Mouse (Mus musculus) neural tube, embryonic 12.5 days (tissue): Measurements from ENCODE around the gene Stat4. TPM values are rescaled to one million over a fixed set of nuclear protein-coding genes. Genes with fewer than 3 reads are reported as not detected.
A peak's percentile ranks its signal among the peaks of the same experiment; 100 is the strongest.

Source experiments
- ATAC-seq: fragments of 200-750 bp; cut with Nextera tagmentation; 2 replicates; pipeline ENCODE4 v1.8.0; 2017; ENCODE audit warnings: low read depth, mild to moderate bottlenecking, moderate TSS enrichment, moderate library complexity; ENCODE audit not compliant: low FRiP score
- H3K27ac ChIP-seq: fragments of 300-500 bp; sonication (generic); 2 replicates; pipeline ENCODE4 v1.5.1; 2016
- H3K27me3 ChIP-seq: fragments of 300-500 bp; sonication (generic); replicated peaks from 2 replicates; pipeline ENCODE4 v1.6.1; 2016; ENCODE audit warnings: mild to moderate bottlenecking
- H3K36me3 ChIP-seq: fragments of 300-500 bp; sonication (generic); 2 replicates; pipeline ENCODE4 v1.6.1; 2016; ENCODE audit warnings: mild to moderate bottlenecking
- H3K4me1 ChIP-seq: fragments of 300-500 bp; sonication (generic); 2 replicates; pipeline ENCODE4 v1.6.1; 2016
- H3K4me2 ChIP-seq: fragments of 300-500 bp; sonication (generic); replicated peaks from 2 replicates; pipeline ENCODE4 v1.6.1; 2016; ENCODE audit warnings: mild to moderate bottlenecking
- H3K4me3 ChIP-seq: fragments of 300-500 bp; sonication (generic); 2 replicates; pipeline ENCODE4 v1.5.1; 2016
- H3K9ac ChIP-seq: fragments of 300-500 bp; sonication (generic); 2 replicates; pipeline ENCODE4 v1.6.1; 2016; ENCODE audit warnings: mild to moderate bottlenecking
- H3K9me3 ChIP-seq: fragments of 300-500 bp; sonication (generic); 2 replicates; pipeline ENCODE4 v1.6.1; 2016; ENCODE audit warnings: mild to moderate bottlenecking
- WGBS: fragments of 180-500 bp; shearing (Covaris S2); methylation state at CpG from one replicate; pipeline ENCODE4 v1.1.7; 2016; 5-methylcytosine and 5-hydroxymethylcytosine counted together
- polyA plus RNA-seq: library from polyadenylated mRNA; unstranded; fragments of >200 nt; fragmentation: Nextera tagmentation; extraction: Ambion mirVana; gene quantifications from 2 replicates; pipeline ENCODE4 v1.2.1, GENCODE M21; 2016

Gene Stat4
- polyA plus RNA-seq, 1 experiment from 2014 or later, result 0.66 TPM

DNA sequence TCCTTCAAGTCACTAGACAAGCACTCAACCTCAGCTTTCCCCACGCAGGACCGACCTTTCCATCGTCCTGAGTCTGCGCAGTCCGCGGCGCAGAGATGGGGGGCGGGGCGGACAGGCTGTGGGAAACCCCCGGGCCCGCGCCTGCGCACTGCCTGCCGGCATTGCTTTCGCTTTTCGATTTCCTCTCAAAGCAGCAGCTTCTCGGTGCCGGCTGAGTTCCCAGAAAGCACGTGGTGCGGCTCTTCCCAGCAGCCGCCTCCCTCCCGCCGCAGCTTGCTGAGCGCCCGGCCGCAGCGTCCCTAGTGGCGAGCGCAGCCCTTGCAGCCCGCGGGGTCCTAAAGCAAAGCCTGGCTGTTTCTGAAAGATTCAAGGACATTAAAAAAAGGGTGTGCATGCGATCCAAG, 126.7 kb downstream of the Stat4 start:
- Histone ChIP-seq H3K27me3 (no peaks in the 10 kb centered on the region), H3K9me3 (no peaks in the 10 kb centered on the region), H3K4me2 (peak overlapping the region; percentile 56), H3K36me3 (no peaks in the 10 kb centered on the region), H3K4me3 (peak overlapping the region; percentile 26; the same call in 1 of the 2 replicates), H3K27ac (no peak overlapping the region), H3K4me1 (no peaks in the 10 kb centered on the region), H3K9ac (no peak overlapping the region)
- under 1% methylated on average over 32 of the region's 32 CpGs for WGBS
- peak; percentile 96 for ATAC-seq

DNA sequence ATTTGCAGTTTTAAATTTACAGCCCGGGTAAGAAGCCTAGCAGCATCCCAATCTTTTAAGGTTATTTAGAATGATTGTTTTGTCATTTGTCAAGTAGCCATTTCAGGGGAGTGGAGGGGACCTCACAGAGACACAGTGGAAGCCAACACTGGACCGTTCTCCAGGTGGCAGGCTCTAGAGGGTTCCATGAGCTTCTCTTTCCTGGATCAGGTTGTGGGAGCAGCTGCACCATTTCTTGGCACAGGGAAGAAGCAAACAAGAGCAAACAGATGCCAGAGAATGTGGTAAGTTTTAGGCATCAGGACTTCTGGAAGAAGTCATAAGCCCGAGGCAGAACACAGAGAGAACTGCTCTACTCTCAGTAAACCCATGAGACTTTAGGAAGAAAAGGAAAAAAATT, 129.5 kb downstream of the Stat4 start:
- 83% methylated on average over 3 of the region's 3 CpGs for WGBS

DNA sequence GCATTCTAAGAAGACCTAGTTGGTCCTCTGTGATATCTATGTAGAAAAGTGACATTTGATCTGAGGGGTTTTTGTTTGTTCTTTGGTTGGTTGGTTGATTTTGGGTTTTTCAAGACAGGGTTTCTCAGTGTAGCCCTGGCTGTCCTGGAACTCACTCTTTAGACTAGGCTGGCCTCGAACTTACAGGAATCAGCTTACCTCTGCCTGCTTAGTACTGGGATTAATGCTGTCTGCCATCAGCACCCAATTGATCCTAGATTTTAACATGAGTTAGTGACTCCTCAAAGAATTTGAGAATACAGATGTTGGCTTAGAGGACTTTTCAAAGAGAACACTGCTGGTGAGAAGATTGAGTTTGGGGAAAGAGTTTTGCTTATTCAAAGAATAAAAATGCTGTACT, 130.8 kb downstream of the Stat4 start:
- Histone ChIP-seq H3K4me3 (no peak overlapping the region), H3K9ac (no peak overlapping the region), H3K27me3 (no peaks in the 10 kb centered on the region), H3K9me3 (no peaks in the 10 kb centered on the region), H3K36me3 (no peaks in the 10 kb centered on the region), H3K4me1 (0 out of 2 replicates have a peak, but pooled peaks cover 6% of the 10 kb centered on the region), H3K27ac (no peak overlapping the region), H3K4me2 (no peak overlapping the region)
- 90% methylated on average over 1 of the region's 1 CpGs for WGBS
- ATAC-seq, result no peak

More for the DNA sequence above, 129.5 kb downstream of the Stat4 start:
- Histone ChIP-seq H3K4me2 (no peak overlapping the region), H3K9ac (no peak overlapping the region), H3K4me1 (0 out of 2 replicates have a peak, but pooled peaks cover 6% of the 10 kb centered on the region), H3K27me3 (no peaks in the 10 kb centered on the region), H3K36me3 (no peaks in the 10 kb centered on the region), H3K9me3 (no peaks in the 10 kb centered on the region), H3K4me3 (no peak overlapping the region), H3K27ac (no peak overlapping the region)
- no peak for ATAC-seq

DNA sequence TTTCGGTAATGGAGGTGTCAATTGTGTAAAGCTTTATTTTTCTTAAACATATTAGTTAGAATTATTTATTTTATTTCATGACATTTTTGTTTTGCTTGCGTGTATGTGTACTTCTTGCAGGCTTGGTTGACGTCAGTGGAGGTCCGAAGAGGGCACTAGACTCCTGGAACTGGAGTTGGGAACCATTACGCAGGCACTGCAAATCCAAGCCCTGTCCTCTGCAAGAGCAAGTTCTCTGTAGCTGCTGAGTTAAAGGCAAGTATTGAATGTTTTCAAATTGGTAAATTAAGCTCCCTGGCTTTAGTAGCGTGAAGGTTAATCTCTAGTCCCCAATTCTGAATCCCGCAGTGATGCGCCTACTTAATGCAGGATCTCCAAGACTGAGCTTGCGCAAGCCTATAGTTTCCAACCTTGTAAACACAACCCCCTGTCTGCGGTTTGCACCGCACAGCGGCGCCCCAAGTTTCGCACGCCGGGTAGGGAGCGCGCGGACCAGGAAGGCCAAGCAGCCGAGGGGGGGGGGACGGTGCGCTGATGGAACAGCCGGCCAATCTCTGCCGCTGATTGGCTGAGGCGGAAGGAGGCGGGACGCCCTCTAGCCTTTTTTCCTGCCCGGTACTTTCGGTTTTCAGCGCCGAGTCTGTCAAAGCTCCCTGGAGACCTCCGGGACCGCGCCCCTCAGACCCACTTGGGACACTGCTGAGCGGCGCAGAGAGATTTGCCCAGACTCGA, 132.1 kb downstream of the Stat4 start, which contains the start of gene Stat1:
Gene Stat1 (plus strand): TSS at position 581 of the 732 bp plus-strand sequence.
- H3K36me3 ChIP-seq, result no peaks in the 10 kb centered on the region
- 0 out of 2 replicates have a peak, but pooled peaks cover 6% of the 10 kb centered on the region for H3K4me1 ChIP-seq
- peak within 1 kb of the TSS; percentile 59 for H3K9ac ChIP-seq
- ATAC-seq, result peak; percentile 94
- peak within 1 kb of the TSS; percentile 95 for H3K4me2 ChIP-seq
- H3K9me3 ChIP-seq, result no peaks in the 10 kb centered on the region
- WGBS, result 4% methylated on average over 37 of the region's 37 CpGs
- H3K4me3 ChIP-seq, result peak within 1 kb of the TSS; percentile 78
- no peak within 1 kb of the TSS for H3K27ac ChIP-seq
- no peaks in the 10 kb centered on the region for H3K27me3 ChIP-seq

DNA sequence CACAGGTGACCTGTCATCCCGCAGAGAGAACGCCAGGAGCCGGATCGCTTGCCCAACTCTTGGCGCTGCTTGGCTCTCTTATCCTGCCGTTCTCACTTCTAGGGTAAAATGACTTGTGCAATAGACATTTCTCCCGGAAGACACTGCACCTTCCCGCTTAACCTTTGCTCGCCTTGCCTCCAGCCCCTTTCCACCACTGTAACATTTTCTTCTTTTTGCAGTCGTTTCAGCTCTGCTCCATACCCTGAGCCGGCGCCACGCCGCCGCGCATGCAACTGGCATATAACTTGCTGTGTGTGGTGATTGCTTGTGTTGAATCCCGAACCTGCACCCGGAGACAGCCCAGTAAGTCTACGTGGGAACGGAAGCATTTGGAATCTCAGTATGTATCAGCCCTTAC, 132.7 kb downstream of the Stat4 start:
- Histone ChIP-seq H3K27me3 (no peaks in the 10 kb centered on the region), H3K36me3 (no peaks in the 10 kb centered on the region), H3K4me1 (0 out of 2 replicates have a peak, but pooled peaks cover 6% of the 10 kb centered on the region), H3K4me2 (peak overlapping the region; percentile 95), H3K9me3 (no peaks in the 10 kb centered on the region), H3K4me3 (peak overlapping the region; percentile 78), H3K9ac (peak overlapping the region; percentile 59), H3K27ac (no peak overlapping the region)
- ATAC-seq, result peak; percentile 48; the same call in 1 of the 2 replicates
- under 1% methylated on average over 20 of the region's 20 CpGs for WGBS

DNA sequence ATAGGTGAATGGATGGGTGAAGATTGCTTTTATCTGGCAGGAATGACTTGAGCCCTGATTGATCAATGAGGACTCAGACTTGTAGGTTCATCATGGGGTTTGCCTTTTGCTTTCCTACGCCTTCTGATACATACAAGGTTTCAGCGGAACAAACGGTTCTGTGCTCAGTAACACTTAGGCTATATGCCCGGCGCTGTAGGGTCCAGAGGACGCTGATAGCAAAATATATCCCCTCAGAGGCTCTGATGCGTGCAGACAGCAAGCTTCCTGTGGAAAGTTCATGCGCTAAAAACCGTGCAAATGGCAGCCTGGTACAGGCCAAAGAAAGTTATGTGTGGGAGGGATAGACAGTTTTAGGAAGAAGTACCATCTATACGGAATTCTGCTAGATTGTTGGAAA, 133.2 kb downstream of the Stat4 start:
- 39% methylated on average over 10 of the region's 10 CpGs for WGBS
- no peak for ATAC-seq
- no peak overlapping the region for H3K9ac ChIP-seq
- H3K27me3 ChIP-seq, result no peaks in the 10 kb centered on the region
- H3K4me2 ChIP-seq, result peak overlapping the region; percentile 95
- H3K9me3 ChIP-seq, result no peaks in the 10 kb centered on the region
- H3K4me3 ChIP-seq, result peak overlapping the region; percentile 78
- no peak overlapping the region for H3K27ac ChIP-seq
- no peaks in the 10 kb centered on the region for H3K36me3 ChIP-seq
- H3K4me1 ChIP-seq, result 0 out of 2 replicates have a peak, but pooled peaks cover 6% of the 10 kb centered on the region

DNA sequence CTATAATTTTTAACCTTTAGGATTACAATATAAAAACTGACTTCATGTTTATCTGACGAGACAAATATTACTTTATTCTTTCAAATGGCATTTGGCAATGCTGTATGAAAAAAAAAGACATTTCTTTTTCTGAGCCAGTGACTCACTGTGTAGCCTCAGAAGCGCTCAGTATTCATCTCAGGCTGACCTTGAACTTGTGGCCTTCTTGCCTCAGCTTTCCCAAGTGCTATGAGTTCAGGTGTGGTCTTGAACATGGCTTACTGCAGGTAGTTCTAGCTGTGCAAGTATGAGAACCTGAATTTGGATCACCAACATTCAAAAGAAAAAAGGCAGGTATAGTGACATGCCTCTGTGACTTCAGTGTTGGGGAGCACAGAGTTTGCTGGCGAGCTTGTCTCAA, 134.1 kb downstream of the Stat4 start:
- 0 out of 2 replicates have a peak, but pooled peaks cover 6% of the 10 kb centered on the region for H3K4me1 ChIP-seq
- 87% methylated on average over 3 of the region's 3 CpGs for WGBS
- no peak overlapping the region for H3K4me2 ChIP-seq
- no peak overlapping the region for H3K4me3 ChIP-seq
- no peaks in the 10 kb centered on the region; the same call in 1 of the 2 replicates for H3K36me3 ChIP-seq
- no peaks in the 10 kb centered on the region for H3K27me3 ChIP-seq
- H3K9me3 ChIP-seq, result no peaks in the 10 kb centered on the region
- H3K9ac ChIP-seq, result no peak overlapping the region
- H3K27ac ChIP-seq, result no peak overlapping the region
- no peak for ATAC-seq

DNA sequence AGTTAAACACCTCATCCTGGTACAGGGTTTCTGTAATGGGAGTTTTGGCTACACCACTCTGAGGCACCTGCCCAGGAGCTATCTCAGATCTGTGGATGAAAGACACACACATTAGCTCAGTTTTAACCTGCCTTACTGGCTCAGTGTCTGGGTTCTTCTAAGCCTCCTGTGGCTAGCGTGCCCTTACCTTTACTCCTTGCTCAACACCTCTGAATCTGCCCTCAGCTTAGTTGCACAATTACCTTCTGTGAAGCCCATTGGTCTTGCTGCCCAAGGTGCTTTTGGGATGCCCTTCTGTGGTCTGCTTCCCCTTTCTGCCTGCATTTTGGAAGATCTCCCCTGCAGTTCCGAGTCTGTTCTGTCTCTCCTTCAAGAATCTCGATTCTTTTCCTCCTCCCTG, 137.9 kb downstream of the Stat4 start:
- ATAC-seq, result no peak
- H3K27me3 ChIP-seq, result no peaks in the 10 kb centered on the region
- no peak overlapping the region for H3K4me2 ChIP-seq
- no peaks in the 10 kb centered on the region for H3K9me3 ChIP-seq
- 0 out of 2 replicates have a peak, but pooled peaks cover 6% of the 10 kb centered on the region for H3K4me1 ChIP-seq
- H3K36me3 ChIP-seq, result peaks cover 9% of the 10 kb centered on the region
- no peak overlapping the region for H3K4me3 ChIP-seq
- no peak overlapping the region for H3K27ac ChIP-seq
- H3K9ac ChIP-seq, result no peak overlapping the region
- 71% methylated on average over 3 of the region's 3 CpGs for WGBS

DNA sequence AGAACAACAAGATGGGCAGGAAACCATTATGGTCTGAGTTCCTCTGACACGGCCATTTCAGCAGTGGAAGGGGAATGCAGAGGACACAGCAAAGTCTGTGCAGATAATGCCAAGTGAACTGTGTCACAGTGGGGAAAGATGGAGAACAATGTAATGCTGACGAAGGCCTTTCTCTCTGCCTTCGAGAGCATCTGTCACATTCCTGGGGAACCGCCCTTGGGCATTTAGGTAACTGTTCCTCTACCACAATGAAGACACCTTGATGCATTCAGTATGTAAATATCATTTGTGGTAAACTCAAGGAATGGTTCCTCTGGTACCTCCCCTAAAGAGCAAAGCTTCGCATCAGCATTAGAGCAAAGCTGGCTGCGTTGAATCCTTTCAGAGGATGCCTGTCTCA, 140.4 kb downstream of the Stat4 start:
- H3K4me3 ChIP-seq, result no peak overlapping the region
- WGBS, result 92% methylated on average over 6 of the region's 6 CpGs
- H3K27ac ChIP-seq, result no peak overlapping the region
- H3K36me3 ChIP-seq, result peaks cover 9% of the 10 kb centered on the region
- no peak overlapping the region for H3K9ac ChIP-seq
- no peaks in the 10 kb centered on the region for H3K9me3 ChIP-seq
- no peak overlapping the region for H3K4me2 ChIP-seq
- ATAC-seq, result no peak
- no peaks in the 10 kb centered on the region for H3K4me1 ChIP-seq
- no peaks in the 10 kb centered on the region for H3K27me3 ChIP-seq

DNA sequence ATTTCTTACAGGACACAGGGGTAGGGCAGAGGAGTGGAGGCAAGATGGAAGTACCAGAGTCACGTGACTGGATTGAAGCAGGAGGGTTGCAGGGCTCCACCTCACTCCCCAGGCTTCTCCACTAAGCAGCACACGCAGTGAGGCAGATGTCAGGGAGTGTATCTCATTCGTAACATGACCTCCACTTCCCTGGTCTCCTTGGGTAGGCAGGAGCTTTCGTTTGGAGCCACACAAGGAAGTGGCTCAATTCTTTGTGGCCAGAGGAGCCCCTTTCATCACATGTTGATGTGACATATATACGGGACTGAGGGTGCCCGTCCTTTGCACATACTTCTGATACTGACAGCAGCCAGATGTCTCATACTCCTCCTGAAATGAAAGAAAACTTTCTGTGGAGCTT, 142.8 kb downstream of the Stat4 start:
- Histone ChIP-seq H3K4me2 (no peak overlapping the region), H3K4me3 (no peak overlapping the region), H3K27ac (no peak overlapping the region), H3K36me3 (peaks cover 9% of the 10 kb centered on the region), H3K9me3 (no peaks in the 10 kb centered on the region), H3K4me1 (no peaks in the 10 kb centered on the region), H3K9ac (no peak overlapping the region), H3K27me3 (no peaks in the 10 kb centered on the region)
- WGBS, result 71% methylated on average over 6 of the region's 6 CpGs
- ATAC-seq, result no peak

DNA sequence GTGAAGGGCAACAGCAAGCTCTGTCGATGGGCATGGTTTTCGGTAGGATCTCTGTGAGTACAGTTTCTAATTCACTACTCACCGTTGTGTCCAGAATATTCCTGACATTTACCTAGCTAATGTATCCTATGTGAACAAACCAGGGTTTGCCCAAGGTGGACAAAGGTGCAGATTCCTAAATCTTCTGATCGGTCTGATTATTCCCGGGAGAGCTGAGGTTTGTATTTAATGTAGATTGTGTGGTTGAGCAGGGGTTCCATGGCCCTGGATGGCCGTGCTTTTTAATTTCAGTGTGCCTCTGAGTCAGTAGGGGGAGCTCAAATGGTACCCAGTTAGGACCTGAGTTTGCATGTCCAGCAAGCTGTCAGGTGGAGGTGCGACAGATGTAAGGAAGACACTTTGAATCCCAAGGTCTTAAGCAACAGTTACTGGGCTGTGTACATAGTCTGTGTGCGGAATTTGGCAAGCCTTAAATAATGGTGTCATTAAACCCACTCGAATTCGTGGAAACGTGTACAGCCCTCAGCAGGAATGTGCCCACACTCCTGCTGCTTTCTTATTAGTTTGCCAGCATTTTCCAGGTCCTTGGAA, 144.9 kb downstream of the Stat4 start:
- no peak overlapping the region for H3K9ac ChIP-seq
- H3K4me2 ChIP-seq, result no peak overlapping the region
- H3K4me1 ChIP-seq, result no peaks in the 10 kb centered on the region
- WGBS, result 85% methylated on average over 11 of the region's 11 CpGs
- ATAC-seq, result no peak
- H3K36me3 ChIP-seq, result peaks cover 3% of the 10 kb centered on the region; the same call in 1 of the 2 replicates
- H3K27me3 ChIP-seq, result no peaks in the 10 kb centered on the region
- H3K4me3 ChIP-seq, result no peak overlapping the region
- H3K27ac ChIP-seq, result no peak overlapping the region
- no peaks in the 10 kb centered on the region for H3K9me3 ChIP-seq

DNA sequence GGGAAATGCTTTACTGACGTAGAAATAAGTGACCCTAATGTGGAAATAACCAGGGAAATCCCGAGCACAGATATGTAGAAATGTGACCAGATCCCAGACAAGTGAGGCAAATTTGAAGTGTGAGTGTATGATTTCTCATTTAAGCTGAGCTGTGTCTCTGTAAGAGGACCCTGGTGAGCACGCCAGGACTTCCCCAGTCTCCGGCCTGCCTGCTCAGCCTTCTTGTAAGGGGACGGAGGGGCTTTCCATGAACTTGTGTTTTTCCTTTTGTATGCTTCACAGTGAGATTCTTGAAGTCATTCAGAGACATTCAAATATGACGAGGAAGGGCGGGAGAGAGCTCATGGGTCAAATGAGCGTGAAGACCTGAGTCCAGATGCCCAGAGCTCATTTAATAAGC, 146.3 kb downstream of the Stat4 start:
- WGBS, result 74% methylated on average over 8 of the region's 8 CpGs

More for the DNA sequence above, 146.3 kb downstream of the Stat4 start:
- H3K9ac ChIP-seq, result no peak overlapping the region
- no peak overlapping the region for H3K4me3 ChIP-seq
- no peak overlapping the region for H3K27ac ChIP-seq
- H3K36me3 ChIP-seq, result peaks cover 3% of the 10 kb centered on the region; the same call in 1 of the 2 replicates
- no peaks in the 10 kb centered on the region for H3K9me3 ChIP-seq
- H3K4me1 ChIP-seq, result no peaks in the 10 kb centered on the region
- H3K27me3 ChIP-seq, result no peaks in the 10 kb centered on the region
- no peak overlapping the region for H3K4me2 ChIP-seq
- ATAC-seq, result no peak
